Mouse (Mus musculus) lung, embryonic 14.5 days (tissue): ENCODE results near the gene 2610507B11Rik. TPM values are rescaled to one million over a fixed set of nuclear protein-coding genes. Genes with fewer than 3 reads are reported as not detected.

ENCODE experiments used
- ATAC-seq: fragments of 200-750 bp; cut with Nextera tagmentation; 2 replicates; pipeline ENCODE4 v1.8.0; 2017; ENCODE audit warnings: mild to moderate bottlenecking, moderate TSS enrichment, moderate library complexity; ENCODE audit not compliant: insufficient read depth
- DNase-seq: peaks from one replicate; pipeline ENCODE4 v3.0.0-alpha.2; 2015
- H3K27ac ChIP-seq: fragments of 300-500 bp; sonication (generic); 2 replicates; pipeline ENCODE4 v1.5.1; 2014; ENCODE audit warnings: low read depth, mild to moderate bottlenecking, moderate library complexity
- H3K27me3 ChIP-seq: fragments of 300-500 bp; sonication (generic); 2 replicates; pipeline ENCODE4 v1.6.1; 2014; ENCODE audit warnings: low read length, control low read depth; ENCODE audit not compliant: insufficient read depth
- H3K36me3 ChIP-seq: fragments of 300-500 bp; sonication (generic); 2 replicates; pipeline ENCODE4 v1.6.1; 2014; ENCODE audit warnings: control low read depth; ENCODE audit not compliant: insufficient read depth
- H3K4me1 ChIP-seq: fragments of 300-500 bp; sonication (generic); 2 replicates; pipeline ENCODE4 v1.6.1; 2014; ENCODE audit warnings: antibody characterized with exemption, control low read depth; ENCODE audit not compliant: insufficient read depth
- H3K4me2 ChIP-seq: fragments of 300-500 bp; sonication (generic); 2 replicates; pipeline ENCODE4 v1.6.1; 2014; ENCODE audit warnings: mild to moderate bottlenecking
- H3K4me3 ChIP-seq: fragments of 300-500 bp; sonication (generic); 2 replicates; pipeline ENCODE4 v1.5.1; 2014; ENCODE audit warnings: low read depth, low read length
- H3K9ac ChIP-seq: fragments of 300-500 bp; sonication (generic); 2 replicates; pipeline ENCODE4 v1.6.1; 2014
- H3K9me3 ChIP-seq: fragments of 300-500 bp; sonication (generic); 2 replicates; pipeline ENCODE4 v1.6.1; 2016; ENCODE audit warnings: low read depth, low read length, control low read depth
- CTCF ChIP-seq: IDR thresholded peaks from 2 replicates; pipeline ENCODE4 v1.5.1; 2016; ENCODE audit warnings: antibody characterized with exemption, low read depth
- WGBS: fragments of 180-500 bp; shearing (Covaris S2); extraction: QIAGEN DNeasy Blood & Tissue Kit; methylation state at CpG from one replicate; pipeline ENCODE4 v1.1.7; 2014; 5-methylcytosine and 5-hydroxymethylcytosine counted together
- polyA plus RNA-seq: library from polyadenylated mRNA; unstranded; fragments of >200 nt; fragmentation: Nextera tagmentation; extraction: Ambion mirVana; gene quantifications from 2 replicates; pipeline ENCODE4 v1.2.1, GENCODE M21; 2014

The 2610507B11Rik gene
- polyA plus RNA-seq: 71.2 and 76.8 TPM in 2 replicates

GRCm38 (mm10) chr11:78261380-78262352, at the start of gene 2610507B11Rik:
TSS of gene 2610507B11Rik (plus strand) at chr11:78261752.
- under 1% methylated on average over 106 of the region's 115 CpGs for WGBS
- H3K9ac ChIP-seq: peak within 1 kb of the TSS; percentile 67
- peak; percentile 94 for ATAC-seq
- H3K9me3 ChIP-seq: no peaks in the 10 kb centered on the region
- no peak for TF ChIP-seq CTCF
- peak within 1 kb of the TSS; percentile 69 for H3K4me2 ChIP-seq
- H3K4me3 ChIP-seq: peak within 1 kb of the TSS; percentile 79
- peak within 1 kb of the TSS; percentile 60; the same call in 1 of the 2 replicates for H3K27ac ChIP-seq
- H3K27me3 ChIP-seq: peaks cover 5% of the 10 kb centered on the region; the same call in 1 of the 2 replicates
- H3K4me1 ChIP-seq: no peaks in the 10 kb centered on the region
- DNase-seq: peak; percentile 97
- peaks cover 35% of the 10 kb centered on the region for H3K36me3 ChIP-seq

GRCm38 (mm10) chr11:78213086-78213817, 48.3 kb upstream of the 2610507B11Rik start:
- WGBS: 90% methylated on average over 14 of the region's 14 CpGs
- no peak for DNase-seq
- TF ChIP-seq CTCF: no peak
- Histone ChIP-seq H3K4me2 (no peak overlapping the region), H3K9ac (no peak overlapping the region), H3K4me1 (no peaks in the 10 kb centered on the region), H3K9me3 (no peaks in the 10 kb centered on the region), H3K36me3 (peaks cover 99% of the 10 kb centered on the region), H3K27me3 (no peaks in the 10 kb centered on the region), H3K27ac (no peak overlapping the region), H3K4me3 (no peak overlapping the region)
- ATAC-seq: no peak

- no peak overlapping the region for H3K4me2 ChIP-seq
- no peak overlapping the region for H3K9ac ChIP-seq
- ATAC-seq: no peak
- no peak overlapping the region for H3K27ac ChIP-seq
- no peaks in the 10 kb centered on the region for H3K27me3 ChIP-seq
- peaks cover 98% of the 10 kb centered on the region for H3K36me3 ChIP-seq
- H3K4me3 ChIP-seq: no peak overlapping the region
- DNase-seq: no peak
- H3K4me1 ChIP-seq: no peaks in the 10 kb centered on the region
- 89% methylated on average over 11 of the region's 11 CpGs for WGBS
- no peak for TF ChIP-seq CTCF
- H3K9me3 ChIP-seq: no peaks in the 10 kb centered on the region
Measured at GRCm38 (mm10) chr11:78215709-78216317, 45.7 kb upstream of the 2610507B11Rik start.

GRCm38 (mm10) chr11:78223586-78223985, 38.0 kb upstream of the 2610507B11Rik start:
- Histone ChIP-seq H3K36me3 (peaks cover 95% of the 10 kb centered on the region), H3K9ac (no peak overlapping the region), H3K27me3 (no peaks in the 10 kb centered on the region), H3K4me1 (no peaks in the 10 kb centered on the region), H3K27ac (no peak overlapping the region), H3K4me3 (no peak overlapping the region), H3K4me2 (no peak overlapping the region), H3K9me3 (no peaks in the 10 kb centered on the region)
- TF ChIP-seq CTCF: no peak
- no peak for ATAC-seq
- 95% methylated on average over 4 of the region's 4 CpGs for WGBS
- DNase-seq: no peak

- TF ChIP-seq CTCF: no peak
- no peak for DNase-seq
- Histone ChIP-seq H3K27me3 (no peaks in the 10 kb centered on the region), H3K9me3 (no peaks in the 10 kb centered on the region), H3K36me3 (peaks cover 86% of the 10 kb centered on the region), H3K27ac (no peak overlapping the region), H3K4me1 (no peaks in the 10 kb centered on the region), H3K4me3 (no peak overlapping the region), H3K9ac (no peak overlapping the region), H3K4me2 (no peak overlapping the region)
- 86% methylated on average over 6 of the region's 6 CpGs for WGBS
- no peak for ATAC-seq
Measured at GRCm38 (mm10) chr11:78231518-78231917, 30.0 kb upstream of the 2610507B11Rik start.

GRCm38 (mm10) chr11:78240193-78240857, 21.2 kb upstream of the 2610507B11Rik start:
- H3K27ac ChIP-seq: no peak overlapping the region
- 80% methylated on average over 9 of the region's 9 CpGs for WGBS

More at GRCm38 (mm10) chr11:78240193-78240857, 21.2 kb upstream of the 2610507B11Rik start:
- Histone ChIP-seq H3K36me3 (peaks cover 36% of the 10 kb centered on the region; the same call in 1 of the 2 replicates), H3K4me3 (no peak overlapping the region), H3K9me3 (no peaks in the 10 kb centered on the region), H3K9ac (no peak overlapping the region), H3K4me1 (0 out of 2 replicates have a peak, but pooled peaks cover 4% of the 10 kb centered on the region), H3K4me2 (no peak overlapping the region), H3K27me3 (no peaks in the 10 kb centered on the region)
- TF ChIP-seq CTCF: no peak
- ATAC-seq (no peak), DNase-seq (no peak)
